Mouse (Mus musculus): ENCODE measurements around the gene Itpr1. TPM values are rescaled to one million over a fixed set of nuclear protein-coding genes. Genes with fewer than 3 reads are reported as not detected.

The Itpr1 gene
- polyA plus RNA-seq, 1 experiment from 2014 or later = 15.6 TPM

DNA sequence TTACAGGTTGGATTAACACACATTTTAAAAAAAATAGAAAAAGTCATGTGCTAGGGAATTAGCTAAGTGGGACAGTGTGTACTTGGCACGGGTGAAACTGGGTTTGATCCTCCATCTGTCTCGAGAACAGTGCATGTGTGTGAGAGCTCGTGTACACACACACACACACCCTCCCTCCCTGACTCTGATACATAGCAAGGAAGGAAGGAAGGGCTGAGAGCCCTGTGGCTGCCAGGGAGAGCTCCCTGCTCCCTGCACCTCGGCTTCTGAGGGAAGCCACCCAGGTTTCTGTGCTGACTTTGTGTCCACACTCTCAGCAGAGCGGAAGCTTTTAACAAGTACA, 244.1 kb downstream of the Itpr1 start:
- peak; percentile 64 for DNase-seq (ENCODE audit: low spot score)
- H3K9ac ChIP-seq (ENCODE audit: low read length) = peak overlapping the region; percentile 38
- H3K27ac ChIP-seq (ENCODE audit: low read depth) = peak overlapping the region; percentile 85
- WGBS = 10% methylated on average over 4 of the region's 5 CpGs
- H3K36me3 ChIP-seq (ENCODE audit: control insufficient read depth, insufficient read depth, low read length) = no peaks in the 10 kb centered on the region
- no peaks in the 10 kb centered on the region for H3K27me3 ChIP-seq (replicated peaks; ENCODE audit: control insufficient read depth, insufficient read depth, low read length)
- H3K9me3 ChIP-seq (ENCODE audit: control insufficient read depth, low read length) = no peaks in the 10 kb centered on the region
- peak overlapping the region; percentile 40 for H3K4me2 ChIP-seq (ENCODE audit: low read length)
- H3K4me1 ChIP-seq (replicated peaks; ENCODE audit: control insufficient read depth, insufficient read depth, low read length) = peaks cover 33% of the 10 kb centered on the region
- H3K4me3 ChIP-seq (ENCODE audit: low read depth, low read length) = peak overlapping the region; percentile 9; the same call in 1 of the 2 replicates
- peak; percentile 28; the same call in 1 of the 2 replicates for ATAC-seq (replicated peaks; ENCODE audit: low FRiP score, low TSS enrichment, low read depth)

DNA sequence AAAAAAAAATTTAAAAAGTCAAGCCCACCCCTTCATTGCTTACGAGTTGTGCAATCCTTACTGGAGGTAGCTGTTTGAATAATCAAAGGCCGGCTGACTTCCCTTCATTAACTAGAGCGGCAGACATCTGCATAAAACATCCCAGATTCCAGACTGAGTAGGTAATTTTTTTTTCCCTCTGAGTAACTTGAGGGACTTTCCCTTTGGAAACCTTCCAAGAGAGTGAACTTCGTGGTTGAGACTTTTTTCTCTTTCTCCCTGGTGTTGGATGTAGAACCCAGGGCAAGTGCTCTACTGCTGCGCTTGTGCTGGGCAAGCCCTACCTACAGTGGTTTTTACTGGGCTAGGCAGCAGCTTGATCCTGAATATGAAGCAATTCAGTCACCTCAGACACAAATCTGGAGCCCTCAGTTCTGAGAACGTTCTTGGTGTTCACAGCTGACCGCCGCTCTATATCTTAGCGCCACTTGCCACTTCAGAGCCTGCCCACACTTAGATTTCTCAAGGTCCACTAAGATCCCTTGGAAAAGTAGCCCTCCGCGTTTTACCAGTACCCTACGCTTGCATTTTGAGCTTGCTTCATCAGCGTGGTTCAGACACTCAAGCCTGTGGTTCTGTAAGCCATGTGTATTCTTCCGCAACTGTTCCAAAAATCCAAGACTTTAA, 244.8 kb downstream of the Itpr1 start:
- Histone ChIP-seq H3K4me1 (replicated peaks; ENCODE audit: control insufficient read depth, insufficient read depth, low read length) (peaks cover 33% of the 10 kb centered on the region), H3K27me3 (replicated peaks; ENCODE audit: control insufficient read depth, insufficient read depth, low read length) (no peaks in the 10 kb centered on the region), H3K4me3 (ENCODE audit: low read depth, low read length) (no peak overlapping the region), H3K4me2 (ENCODE audit: low read length) (peak overlapping the region; percentile 15; the same call in 1 of the 2 replicates), H3K9ac (ENCODE audit: low read length) (no peak overlapping the region), H3K36me3 (ENCODE audit: control insufficient read depth, insufficient read depth, low read length) (no peaks in the 10 kb centered on the region), H3K27ac (ENCODE audit: low read depth) (peak overlapping the region; percentile 84), H3K9me3 (ENCODE audit: control insufficient read depth, low read length) (no peaks in the 10 kb centered on the region)
- ATAC-seq (replicated peaks; ENCODE audit: low FRiP score, low TSS enrichment, low read depth) = no peak; the same call in 1 of the 2 replicates
- WGBS = 46% methylated on average over 14 of the region's 14 CpGs
- peak; percentile 63 for DNase-seq (ENCODE audit: low spot score)

GRCm38 (mm10) chr6:108458182-108458571, 245.3 kb downstream of the Itpr1 start:
- DNase-seq (ENCODE audit: low spot score) = no peak
- H3K4me2 ChIP-seq (ENCODE audit: low read length) = no peak overlapping the region

DNA sequence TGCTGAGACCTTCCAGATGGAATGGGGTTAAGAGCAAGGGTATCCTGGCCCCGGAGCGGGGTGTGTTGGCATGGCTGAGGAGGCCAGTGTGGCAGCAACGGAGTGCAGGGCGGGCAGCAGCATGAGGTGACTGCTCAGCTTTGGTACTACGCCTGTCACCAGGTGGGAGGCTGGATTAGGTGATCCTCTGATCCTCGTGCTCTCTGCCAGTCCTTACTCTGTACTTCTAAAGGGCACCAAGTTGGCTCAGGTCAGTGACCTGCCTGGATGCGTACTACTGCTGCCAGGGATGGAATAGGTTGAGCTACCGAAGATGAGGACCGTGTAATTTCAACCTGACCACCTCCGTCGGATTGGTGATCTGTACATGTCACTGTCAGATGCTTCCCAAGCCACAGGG, 245.9 kb downstream of the Itpr1 start:
- peaks cover 33% of the 10 kb centered on the region for H3K4me1 ChIP-seq (replicated peaks; ENCODE audit: control insufficient read depth, insufficient read depth, low read length)
- no peaks in the 10 kb centered on the region for H3K27me3 ChIP-seq (replicated peaks; ENCODE audit: control insufficient read depth, insufficient read depth, low read length)
- H3K36me3 ChIP-seq (ENCODE audit: control insufficient read depth, insufficient read depth, low read length) = no peaks in the 10 kb centered on the region
- H3K4me3 ChIP-seq (ENCODE audit: low read depth, low read length) = no peak overlapping the region
- no peak overlapping the region for H3K9ac ChIP-seq (ENCODE audit: low read length)
- WGBS = 86% methylated on average over 11 of the region's 11 CpGs
- no peak overlapping the region for H3K27ac ChIP-seq (ENCODE audit: low read depth)
- DNase-seq (ENCODE audit: low spot score) = no peak
- no peak for ATAC-seq (replicated peaks; ENCODE audit: low FRiP score, low TSS enrichment, low read depth)
- H3K9me3 ChIP-seq (ENCODE audit: control insufficient read depth, low read length) = no peaks in the 10 kb centered on the region
- no peak overlapping the region for H3K4me2 ChIP-seq (ENCODE audit: low read length)

More at GRCm38 (mm10) chr6:108458182-108458571, 245.3 kb downstream of the Itpr1 start:
- H3K9me3 ChIP-seq (ENCODE audit: control insufficient read depth, low read length) = no peaks in the 10 kb centered on the region
- H3K4me1 ChIP-seq (replicated peaks; ENCODE audit: control insufficient read depth, insufficient read depth, low read length) = peaks cover 33% of the 10 kb centered on the region
- no peak overlapping the region for H3K9ac ChIP-seq (ENCODE audit: low read length)
- H3K4me3 ChIP-seq (ENCODE audit: low read depth, low read length) = no peak overlapping the region
- 0 out of 2 replicates have a peak, but pooled peaks have one; percentile 42 for ATAC-seq (replicated peaks; ENCODE audit: low FRiP score, low TSS enrichment, low read depth)
- peak overlapping the region; percentile 84 for H3K27ac ChIP-seq (ENCODE audit: low read depth)
- no peaks in the 10 kb centered on the region for H3K36me3 ChIP-seq (ENCODE audit: control insufficient read depth, insufficient read depth, low read length)
- H3K27me3 ChIP-seq (replicated peaks; ENCODE audit: control insufficient read depth, insufficient read depth, low read length) = no peaks in the 10 kb centered on the region
- 45% methylated on average over 2 of the region's 2 CpGs for WGBS

DNA sequence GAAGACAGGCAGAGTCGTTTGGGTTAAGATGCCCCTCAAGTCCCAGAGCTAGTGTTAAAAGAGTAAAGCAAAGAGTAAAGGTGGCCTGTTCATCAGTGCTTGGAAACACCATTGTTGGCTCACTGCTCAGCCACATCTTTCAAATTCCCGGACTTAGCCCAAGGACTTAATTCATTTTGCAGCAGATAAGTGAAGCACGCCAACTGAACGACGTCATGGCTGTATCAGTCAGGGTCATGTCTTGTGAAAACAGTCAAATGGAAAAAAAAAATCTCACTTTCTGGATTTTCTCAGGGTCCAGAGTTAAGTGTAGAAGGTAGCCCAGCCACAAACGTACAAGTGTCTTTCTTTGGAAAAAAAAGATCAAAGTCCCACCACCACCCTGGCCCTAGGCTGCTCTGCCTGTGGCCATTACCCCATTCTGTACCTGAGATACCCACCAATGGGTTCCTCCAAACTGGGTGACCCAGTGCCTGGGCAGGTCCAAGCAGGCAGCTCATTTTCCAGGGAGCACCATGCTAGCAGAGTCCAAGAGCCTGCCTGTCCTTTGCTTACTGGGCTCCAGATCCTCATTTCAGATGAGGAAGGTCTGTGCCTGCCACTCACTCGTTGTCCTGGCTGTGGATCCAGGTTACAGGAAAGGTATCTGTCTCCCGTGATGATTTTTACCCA, 251.5 kb downstream of the Itpr1 start:
- Histone ChIP-seq H3K27ac (ENCODE audit: low read depth) (no peak overlapping the region), H3K36me3 (ENCODE audit: control insufficient read depth, insufficient read depth, low read length) (no peaks in the 10 kb centered on the region), H3K4me1 (replicated peaks; ENCODE audit: control insufficient read depth, insufficient read depth, low read length) (peaks cover 6% of the 10 kb centered on the region; the same call in 1 of the 2 replicates), H3K9me3 (ENCODE audit: control insufficient read depth, low read length) (no peaks in the 10 kb centered on the region), H3K9ac (ENCODE audit: low read length) (no peak overlapping the region), H3K4me2 (ENCODE audit: low read length) (no peak overlapping the region), H3K27me3 (replicated peaks; ENCODE audit: control insufficient read depth, insufficient read depth, low read length) (no peaks in the 10 kb centered on the region), H3K4me3 (ENCODE audit: low read depth, low read length) (no peak overlapping the region)
- DNase-seq (ENCODE audit: low spot score) (no peak), ATAC-seq (replicated peaks; ENCODE audit: low FRiP score, low TSS enrichment, low read depth) (no peak)
- WGBS = 77% methylated on average over 8 of the region's 8 CpGs

- no peaks in the 10 kb centered on the region for H3K9me3 ChIP-seq (ENCODE audit: control insufficient read depth, low read length)
- 94% methylated on average over 5 of the region's 5 CpGs for WGBS
Observed at GRCm38 (mm10) chr6:108465159-108465558, 252.3 kb downstream of the Itpr1 start.

DNA sequence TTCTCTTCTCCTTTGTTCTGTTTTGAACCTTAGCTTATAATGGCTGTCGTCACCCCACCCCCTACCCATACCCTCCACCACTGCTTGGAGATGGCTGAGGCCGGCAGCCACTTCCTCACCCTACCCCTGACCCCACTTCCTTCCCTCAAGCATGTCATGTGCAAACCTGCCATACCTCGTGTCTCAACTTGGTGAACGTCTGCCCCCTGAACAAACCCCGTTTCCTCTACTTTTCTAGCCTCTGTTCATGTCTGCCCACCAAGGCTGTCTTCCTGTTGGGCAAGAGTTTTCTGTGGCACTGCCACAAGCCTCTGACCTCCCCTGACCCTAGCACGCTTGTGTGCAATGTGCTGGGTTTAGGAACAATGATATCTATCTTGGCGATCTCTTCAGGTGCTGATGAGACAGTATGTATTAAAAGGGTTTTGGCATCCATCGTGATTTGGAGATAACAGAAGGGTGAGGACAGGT, 253.2 kb downstream of the Itpr1 start:
- Histone ChIP-seq H3K9me3 (ENCODE audit: control insufficient read depth, low read length) (no peaks in the 10 kb centered on the region), H3K27me3 (replicated peaks; ENCODE audit: control insufficient read depth, insufficient read depth, low read length) (no peaks in the 10 kb centered on the region), H3K4me2 (ENCODE audit: low read length) (no peak overlapping the region), H3K27ac (ENCODE audit: low read depth) (no peak overlapping the region), H3K9ac (ENCODE audit: low read length) (no peak overlapping the region), H3K4me3 (ENCODE audit: low read depth, low read length) (no peak overlapping the region), H3K36me3 (ENCODE audit: control insufficient read depth, insufficient read depth, low read length) (no peaks in the 10 kb centered on the region), H3K4me1 (replicated peaks; ENCODE audit: control insufficient read depth, insufficient read depth, low read length) (peaks cover 6% of the 10 kb centered on the region; the same call in 1 of the 2 replicates)
- DNase-seq (ENCODE audit: low spot score) (no peak), ATAC-seq (replicated peaks; ENCODE audit: low FRiP score, low TSS enrichment, low read depth) (no peak)
- 75% methylated on average over 8 of the region's 8 CpGs for WGBS

More at GRCm38 (mm10) chr6:108465159-108465558, 252.3 kb downstream of the Itpr1 start:
- H3K9ac ChIP-seq (ENCODE audit: low read length) = no peak overlapping the region
- H3K27ac ChIP-seq (ENCODE audit: low read depth) = no peak overlapping the region
- H3K27me3 ChIP-seq (replicated peaks; ENCODE audit: control insufficient read depth, insufficient read depth, low read length) = no peaks in the 10 kb centered on the region
- ATAC-seq (replicated peaks; ENCODE audit: low FRiP score, low TSS enrichment, low read depth) (no peak), DNase-seq (ENCODE audit: low spot score) (no peak)
- H3K4me3 ChIP-seq (ENCODE audit: low read depth, low read length) = no peak overlapping the region
- H3K4me1 ChIP-seq (replicated peaks; ENCODE audit: control insufficient read depth, insufficient read depth, low read length) = peaks cover 6% of the 10 kb centered on the region; the same call in 1 of the 2 replicates
- H3K36me3 ChIP-seq (ENCODE audit: control insufficient read depth, insufficient read depth, low read length) = no peaks in the 10 kb centered on the region
- H3K4me2 ChIP-seq (ENCODE audit: low read length) = no peak overlapping the region

- H3K9me3 ChIP-seq (ENCODE audit: control insufficient read depth, low read length) = no peaks in the 10 kb centered on the region
- no peak for ATAC-seq (replicated peaks; ENCODE audit: low FRiP score, low TSS enrichment, low read depth)
- no peaks in the 10 kb centered on the region for H3K36me3 ChIP-seq (ENCODE audit: control insufficient read depth, insufficient read depth, low read length)
- H3K4me1 ChIP-seq (replicated peaks; ENCODE audit: control insufficient read depth, insufficient read depth, low read length) = peaks cover 6% of the 10 kb centered on the region; the same call in 1 of the 2 replicates
- WGBS = 49% methylated on average over 6 of the region's 6 CpGs
- no peak overlapping the region for H3K4me3 ChIP-seq (ENCODE audit: low read depth, low read length)
- no peak overlapping the region for H3K4me2 ChIP-seq (ENCODE audit: low read length)
- no peak overlapping the region for H3K9ac ChIP-seq (ENCODE audit: low read length)
- H3K27ac ChIP-seq (ENCODE audit: low read depth) = no peak overlapping the region
- no peaks in the 10 kb centered on the region for H3K27me3 ChIP-seq (replicated peaks; ENCODE audit: control insufficient read depth, insufficient read depth, low read length)
- DNase-seq (ENCODE audit: low spot score) = no peak
Observed at GRCm38 (mm10) chr6:108467597-108467996, 254.7 kb downstream of the Itpr1 start.

Measured in intestine, embryonic 14.5 days (tissue).